Mouse (Mus musculus) MEL (cell line): Measurements from ENCODE around the gene Ppil3.

Experiments used
- CTCF ChIP-seq, 3 experiments: IDR thresholded peaks in 2 of 3; conservative IDR thresholded peaks in 1 of 3; 2 replicates each; pipeline ENCODE4 v1.5.1; 2011 to 2012; ENCODE audit warnings: low read length in 3 of 3, low read depth in 2 of 3, mild to moderate bottlenecking in 2 of 3, improper control_type of control experiment in 1 of 3, inconsistent platforms in 1 of 3, mixed read lengths in 1 of 3, moderate library complexity in 1 of 3; ENCODE audit not compliant: control insufficient read depth in 1 of 3, insufficient read depth in 1 of 3, poor library complexity in 1 of 3, severe bottlenecking in 1 of 3
- EP300 ChIP-seq, 2 experiments: IDR thresholded peaks; 2 replicates each; pipeline ENCODE4 v1.6.1; 2011; ENCODE audit warnings: improper control_type of control experiment in 2 of 2, low read length in 2 of 2, low read depth in 1 of 2, mild to moderate bottlenecking in 1 of 2
- HCFC1 ChIP-seq: IDR thresholded peaks from 2 replicates; pipeline ENCODE4 v1.6.1; 2012; ENCODE audit warnings: low read depth, mild to moderate bottlenecking, inconsistent platforms, low read length, improper control_type of control experiment, moderate library complexity
- KAT2A ChIP-seq: conservative IDR thresholded peaks from 2 replicates; pipeline ENCODE4 v1.6.1; 2012; ENCODE audit warnings: low read depth, low read length, improper control_type of control experiment, inconsistent platforms
- MAZ ChIP-seq: IDR thresholded peaks from 2 replicates; pipeline ENCODE4 v1.6.1; 2012; ENCODE audit warnings: low read depth, mild to moderate bottlenecking, inconsistent platforms, low read length, improper control_type of control experiment
- MYB ChIP-seq: IDR thresholded peaks from 2 replicates; pipeline ENCODE4 v1.6.1; 2011; ENCODE audit warnings: mild to moderate bottlenecking, low read depth, low read length, improper control_type of control experiment
- MYC ChIP-seq: IDR thresholded peaks from 2 replicates; pipeline ENCODE4 v1.6.1; 2011; ENCODE audit warnings: low read depth, mild to moderate bottlenecking, low read length, improper control_type of control experiment, moderate library complexity
- NELFE ChIP-seq: IDR thresholded peaks from 2 replicates; pipeline ENCODE4 v1.6.1; 2011; ENCODE audit warnings: low read depth, low read length, improper control_type of control experiment
- POLR2A ChIP-seq, 2 experiments: IDR thresholded peaks; 2 replicates each; pipeline ENCODE4 v1.6.1; 2011 to 2012; ENCODE audit warnings: low read length in 2 of 2, mild to moderate bottlenecking in 2 of 2, control low read depth in 1 of 2, improper control_type of control experiment in 1 of 2, low read depth in 1 of 2, moderate library complexity in 1 of 2; ENCODE audit not compliant: control insufficient read depth in 1 of 2, insufficient read depth in 1 of 2, poor library complexity in 1 of 2
- POLR2AphosphoS2 ChIP-seq: IDR thresholded peaks from 2 replicates; pipeline ENCODE4 v1.6.1; 2011; ENCODE audit warnings: low read length, improper control_type of control experiment
- SIN3A ChIP-seq: IDR thresholded peaks from 2 replicates; pipeline ENCODE4 v1.6.1; 2012; ENCODE audit warnings: low read length, improper control_type of control experiment, inconsistent platforms
- ZMIZ1 ChIP-seq: IDR thresholded peaks from 2 replicates; pipeline ENCODE4 v1.6.1; 2012; ENCODE audit warnings: low read depth, mild to moderate bottlenecking, inconsistent platforms, low read length, improper control_type of control experiment, moderate library complexity

GRCm38 (mm10) chr1:58393284-58394195, 51.7 kb downstream of the Ppil3 start:
- TF ChIP-seq NELFE: no peak
- no peak for TF ChIP-seq MYB
- TF ChIP-seq CTCF (IDR thresholded peaks at IDR 0.05 in 2 of 3, conservative IDR thresholded peaks at IDR 0.05 in 1 of 3; ENCODE audit: control insufficient read depth in 1 of 3, insufficient read depth in 1 of 3, low read depth in 2 of 3, low read length in 3 of 3, poor library complexity in 1 of 3, severe bottlenecking in 1 of 3): peak in 2 of 3 experiments; percentile 1 to 22; a peak in 3 of 6 replicates
- no peak for TF ChIP-seq MAZ
- no peak; the same call in 1 of the 2 replicates for TF ChIP-seq MYC
- no peak for TF ChIP-seq EP300 (IDR thresholded peaks at IDR 0.05; ENCODE audit: low read depth in 1 of 2, low read length in 2 of 2)
- no peak for TF ChIP-seq POLR2A (IDR thresholded peaks at IDR 0.05; ENCODE audit: control insufficient read depth in 1 of 2, insufficient read depth in 1 of 2, low read depth in 1 of 2, low read length in 2 of 2, poor library complexity in 1 of 2)
- no peak for TF ChIP-seq ZMIZ1
- TF ChIP-seq SIN3A: no peak
- no peak for TF ChIP-seq HCFC1
- no peak for TF ChIP-seq POLR2AphosphoS2
- no peak for TF ChIP-seq KAT2A
